ENCODE assay signal across 11 mouse cellular contexts in genomic region chr3:52299376-52299775, GRCm38 (mm10). TPM values are rescaled to one million over a fixed set of nuclear protein-coding genes. Genes with fewer than 3 reads are reported as not detected.
DNase-seq lines count a peak whose midpoint lies in the region; ATAC-seq lines count a peak whose summit lies in the region.
"Had no signal": no experiment of that assay in that cellular context is flagged by ENCODE, and none has a peak within 500 bp of the region (broad histone marks: within the 10 kb centered on the region; RNA-seq: fewer than 3 reads in every experiment).

No protein-coding gene starts in this region.

- no peaks in the 10 kb centered on the region for H3K36me3 ChIP-seq in kidney, embryonic 16.5 days (ENCODE audit: insufficient read depth, low read length)
- H3K36me3 ChIP-seq: midbrain, embryonic 12.5 days; stomach, embryonic 15.5 days had no signal

- H3K27ac ChIP-seq in kidney, embryonic 16.5 days (ENCODE audit: low read length), result no peak overlapping the region
- H3K27ac ChIP-seq: midbrain, embryonic 12.5 days; stomach, embryonic 15.5 days had no signal

- H3K27me3 ChIP-seq in kidney, embryonic 16.5 days (ENCODE audit: insufficient read depth, low read length), result no peaks in the 10 kb centered on the region
- H3K27me3 ChIP-seq: midbrain, embryonic 12.5 days; stomach, embryonic 15.5 days had no signal

- 55% methylated on average over 2 of the region's 2 CpGs for WGBS in kidney, embryonic 16.5 days

- H3K4me1 ChIP-seq in kidney, embryonic 16.5 days (ENCODE audit: insufficient read depth, low read length), result peaks cover 14% of the 10 kb centered on the region; the same call in 1 of the 2 replicates

- no peaks in the 10 kb centered on the region for H3K9me3 ChIP-seq in kidney, embryonic 16.5 days (ENCODE audit: low read length)
- H3K9me3 ChIP-seq: midbrain, embryonic 12.5 days; stomach, embryonic 15.5 days had no signal

- no peak overlapping the region for H3K9ac ChIP-seq in kidney, embryonic 16.5 days (replicated peaks; ENCODE audit: low read length)
- H3K9ac ChIP-seq: midbrain, embryonic 12.5 days; stomach, embryonic 15.5 days had no signal

- no peak for DNase-seq in kidney, adult 8-10 months
- DNase-seq in A20 (ENCODE audit: low read depth, low spot score), result peak; percentile 39
- DNase-seq in ovary, adult 18-20 months (ENCODE audit: low spot score), result no peak
- DNase-seq in layer of hippocampus, adult 11-12 months (ENCODE audit: low spot score), result no peak
- no peak for DNase-seq in spleen, postnatal 14 days (ENCODE audit: low spot score in 2 of 2)

- 0 out of 2 replicates have a peak, but pooled peaks have one; percentile 27 for ATAC-seq in kidney, embryonic 16.5 days (ENCODE audit: low FRiP score, low TSS enrichment)
- ATAC-seq in activated CD4-positive, CD25-positive, alpha-beta regulatory T cell, adult 4 months, result peak; percentile 34
- peak; percentile 38 for ATAC-seq in inflammation-experienced regulatory T-cells, adult 6 months
- ATAC-seq: intestine, embryonic 16.5 days had no signal

- H3K4me2 ChIP-seq in kidney, embryonic 16.5 days (replicated peaks; ENCODE audit: low read depth, low read length), result no peak overlapping the region
- H3K4me2 ChIP-seq: midbrain, embryonic 12.5 days; stomach, embryonic 15.5 days had no signal

- H3K4me3 ChIP-seq in kidney, embryonic 16.5 days (ENCODE audit: low read length), result no peak overlapping the region
- H3K4me3 ChIP-seq: midbrain, embryonic 12.5 days; stomach, embryonic 15.5 days had no signal

RNA-seq across cellular contexts. Expression of gene Foxo1, which starts 31.2 kb away (rescaled TPM):
- 5.9 and 6.5 TPM in 2 replicates for polyA plus RNA-seq in kidney, embryonic 16.5 days (2015; fragmentation: Nextera tagmentation; extraction: Ambion mirVana)
- polyA plus RNA-seq in activated CD4-positive, CD25-positive, alpha-beta regulatory T cell, adult 4 months (2017; shearing (Covaris generic)), result 10 to 100 TPM; 30.3 to 30.6 TPM
- 10 to 100 TPM; 16.2 to 33.9 (median 32.4) TPM for polyA plus RNA-seq in inflammation-experienced regulatory T-cells, adult 6 months (2017; shearing (Covaris generic))
